Mouse (Mus musculus): Measurements from ENCODE around the gene Marf1.

Gene Marf1

DNA sequence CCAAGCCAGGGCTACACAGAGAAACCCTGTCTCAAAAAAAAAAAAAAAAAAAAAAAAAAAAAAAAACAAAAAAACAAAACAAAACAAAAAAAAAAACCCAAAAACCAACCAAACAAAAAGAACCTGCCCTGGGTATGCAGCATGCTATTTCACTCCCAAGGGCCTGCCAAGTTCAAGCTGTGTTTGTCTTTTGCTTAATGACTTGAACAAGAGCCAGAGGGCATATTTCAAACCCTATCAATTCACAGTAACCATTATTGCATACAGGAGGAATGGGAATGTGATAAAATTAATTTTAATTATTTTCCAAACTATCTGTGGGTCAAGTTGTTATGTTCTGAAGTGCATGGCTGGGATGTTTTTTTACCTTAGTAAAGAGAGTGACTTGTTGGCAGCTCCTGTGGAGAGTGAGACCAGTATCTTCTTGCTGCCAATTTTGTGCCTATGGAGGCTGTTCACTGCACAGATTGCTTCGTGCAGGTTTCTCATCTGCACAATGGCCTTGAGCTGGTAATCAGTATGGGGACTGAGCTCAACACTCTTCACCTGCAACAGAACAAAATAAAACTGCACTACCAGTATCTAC is 25.1 kb downstream of the Marf1 start:
- no peak for DNase-seq (ENCODE audit: low read depth, low spot score)

DNA sequence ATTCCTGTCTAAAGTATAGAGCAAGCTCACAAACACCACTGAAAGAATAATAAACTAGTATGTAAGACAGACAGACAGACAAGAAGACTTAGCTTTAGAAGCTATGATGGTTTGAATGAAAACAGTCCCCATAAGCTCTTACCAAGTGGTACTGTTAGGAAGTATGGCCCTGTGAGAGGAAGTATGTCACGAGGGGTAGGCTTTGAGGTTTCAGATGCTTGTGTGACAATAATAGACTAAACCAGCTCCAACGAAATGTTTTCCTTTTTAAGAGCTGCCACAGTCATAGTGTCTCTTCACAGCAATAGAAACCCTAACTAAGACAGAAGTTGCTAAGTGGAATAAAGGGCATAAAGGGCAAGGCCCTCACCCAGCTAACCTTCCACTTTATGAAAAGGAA is 28.1 kb downstream of the Marf1 start:
- no peak for DNase-seq (ENCODE audit: low read depth, low spot score)

DNA sequence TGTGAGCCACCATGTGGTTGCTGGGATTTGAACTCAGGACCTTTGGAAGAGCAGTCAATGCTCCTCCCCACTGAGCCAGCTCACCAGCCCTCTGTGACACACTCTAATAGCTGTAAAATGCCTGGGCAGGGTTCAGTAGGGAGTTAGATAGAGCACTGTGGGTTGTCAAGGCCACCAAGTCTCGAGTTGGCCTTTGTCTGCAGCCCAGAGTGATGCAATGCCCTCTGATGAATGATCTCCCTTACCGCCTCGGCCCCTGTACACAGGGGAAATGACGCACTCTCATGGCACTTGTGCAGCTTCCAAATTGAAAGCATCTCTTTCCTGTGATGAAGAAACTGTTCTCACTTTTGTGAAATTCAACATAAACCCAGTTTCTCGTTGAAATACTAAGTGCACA is 31.3 kb downstream of the Marf1 start:
- no peak for DNase-seq (ENCODE audit: low read depth, low spot score)

- no peak for DNase-seq (ENCODE audit: low read depth, low spot score)
These were observed 31.8 kb downstream of the Marf1 start for GRCm38 (mm10) chr16:14131376-14131775.

GRCm38 (mm10) chr16:14130796-14131195 is 32.4 kb downstream of the Marf1 start:
- DNase-seq (ENCODE audit: low read depth, low spot score) = no peak

- DNase-seq (ENCODE audit: low read depth, low spot score) = no peak
These were observed 34.2 kb downstream of the Marf1 start for GRCm38 (mm10) chr16:14128977-14129376.

DNA sequence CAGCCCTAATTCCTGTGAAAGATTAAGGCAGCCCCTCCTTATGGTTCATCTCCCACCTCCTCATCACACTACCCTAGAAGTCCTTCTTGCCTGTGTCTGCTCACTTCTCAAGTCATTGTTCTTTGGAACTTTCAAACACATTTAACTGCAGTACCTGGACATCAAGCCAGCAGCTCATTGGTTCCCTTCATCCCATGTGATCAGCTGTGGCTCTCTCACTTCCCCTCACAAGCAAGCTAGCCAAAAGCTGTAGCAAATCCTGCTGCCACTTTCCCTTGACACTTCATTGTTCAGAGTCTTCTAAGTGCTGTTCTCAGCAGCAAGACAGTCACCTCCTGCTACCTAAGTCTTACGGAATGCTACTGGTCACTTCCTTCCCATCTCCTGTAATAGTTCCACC is 37.9 kb downstream of the Marf1 start:
- DNase-seq (ENCODE audit: low read depth, low spot score) = no peak

DNA sequence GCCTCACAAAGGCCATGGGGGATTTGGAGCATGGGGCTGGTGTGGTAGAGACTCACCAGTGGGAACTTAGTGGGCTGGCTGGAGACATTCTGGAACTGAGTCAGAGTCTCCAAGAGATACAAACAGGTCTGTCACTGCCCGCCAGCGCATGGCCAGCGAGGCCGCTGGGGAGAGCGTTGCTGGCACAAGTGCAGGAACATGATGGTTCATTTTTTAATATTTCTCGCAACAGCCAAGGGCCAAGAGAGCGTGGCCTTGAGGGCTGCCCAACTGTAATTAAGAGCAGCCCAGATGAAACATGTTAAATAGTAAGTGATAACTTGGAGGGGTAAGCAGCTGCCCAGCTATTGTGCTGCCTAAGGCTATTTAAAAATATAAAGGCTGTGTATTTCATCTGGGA is 38.4 kb downstream of the Marf1 start:
- no peak for DNase-seq (ENCODE audit: low read depth, low spot score)

- no peak for DNase-seq (ENCODE audit: low read depth, low spot score)
These were observed 39.2 kb downstream of the Marf1 start for GRCm38 (mm10) chr16:14123901-14124300.

DNA sequence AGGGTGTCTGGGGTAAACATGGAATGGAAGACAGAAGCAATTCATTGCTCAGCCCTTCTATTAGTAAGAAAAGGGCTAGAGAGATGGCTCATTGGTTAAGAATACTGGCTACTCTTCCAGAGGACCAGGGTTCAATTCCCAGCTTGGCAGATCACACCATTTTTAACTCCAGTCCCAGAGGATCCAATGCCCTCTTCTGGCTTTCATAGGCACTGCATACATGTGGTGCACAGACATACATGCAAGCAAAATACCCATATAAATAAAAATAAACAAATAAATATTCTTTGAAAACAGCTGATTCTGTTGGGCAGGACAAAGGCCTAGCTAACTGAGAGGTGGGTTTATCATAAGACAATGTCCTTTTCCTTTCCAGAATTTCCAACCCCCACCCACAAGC is 40.6 kb downstream of the Marf1 start:
- DNase-seq (ENCODE audit: low read depth, low spot score) = no peak

DNA sequence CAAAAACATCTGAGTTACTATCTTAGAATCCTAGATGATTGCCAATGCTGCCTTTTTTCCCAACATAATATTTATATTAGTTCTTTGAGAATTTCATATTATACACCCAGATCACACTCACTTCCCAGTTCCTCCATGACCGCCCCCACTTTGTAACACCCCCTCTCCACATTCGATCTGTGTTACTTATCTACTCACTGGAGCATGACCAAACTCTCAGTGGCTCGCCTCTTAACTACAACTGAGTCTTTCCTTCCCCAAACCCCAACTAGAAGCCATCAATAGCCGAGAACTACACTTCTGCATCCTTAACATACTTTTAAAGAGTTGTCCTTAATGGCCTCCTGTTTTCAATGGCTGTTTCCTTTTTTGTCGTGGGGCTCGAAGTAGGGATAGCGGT is 41.6 kb downstream of the Marf1 start:
- no peak for DNase-seq (ENCODE audit: low read depth, low spot score)

DNA sequence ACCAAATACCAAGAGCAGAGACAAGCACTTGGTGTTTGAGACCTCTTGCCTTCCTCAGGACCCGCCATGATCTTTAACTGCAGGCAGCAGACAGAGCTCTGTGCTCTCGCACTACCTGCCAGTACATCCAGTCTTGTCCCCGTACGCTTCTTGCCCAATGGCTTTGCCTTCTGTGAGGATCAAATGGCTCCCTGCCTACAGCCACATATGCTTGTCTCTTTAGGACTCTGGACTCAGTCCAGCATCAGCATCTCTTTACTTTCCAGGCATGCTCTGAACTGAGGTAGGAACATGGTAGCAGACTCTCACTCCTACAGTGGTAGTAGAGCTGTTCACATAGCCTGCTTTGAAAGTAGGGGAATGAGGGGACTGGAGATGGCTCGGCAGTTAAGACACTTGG is 42.2 kb downstream of the Marf1 start:
- no peak for DNase-seq (ENCODE audit: low read depth, low spot score)

DNA sequence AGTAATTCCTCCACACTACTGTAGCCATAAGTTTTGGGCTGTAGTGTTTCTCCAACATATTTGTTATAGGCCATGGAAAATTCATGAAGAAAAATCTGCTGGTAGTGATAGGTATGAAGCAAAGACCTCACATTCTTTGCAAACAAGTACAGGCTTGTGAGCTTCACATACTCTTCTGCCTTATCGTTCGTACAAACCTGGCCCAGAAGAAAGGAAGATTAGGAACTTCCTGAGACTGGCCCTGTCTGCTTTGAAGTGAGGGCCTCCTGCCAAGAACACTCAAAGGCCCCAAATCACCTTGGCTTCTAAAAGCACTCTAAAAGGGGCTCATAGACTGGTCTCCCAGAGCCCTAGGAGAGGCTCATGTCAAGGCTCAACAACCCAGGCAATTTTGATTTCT is 45.9 kb downstream of the Marf1 start:
- no peak for DNase-seq (ENCODE audit: low read depth, low spot score)

- no peak for DNase-seq (ENCODE audit: low read depth, low spot score)
These were observed 50.4 kb downstream of the Marf1 start for GRCm38 (mm10) chr16:14112742-14113141.

GRCm38 (mm10) chr16:14112133-14112532 is 51.0 kb downstream of the Marf1 start:
- DNase-seq (ENCODE audit: low read depth, low spot score) = no peak

GRCm38 (mm10) chr16:14110922-14111321 is 52.2 kb downstream of the Marf1 start:
- DNase-seq (ENCODE audit: low read depth, low spot score) = no peak

DNA sequence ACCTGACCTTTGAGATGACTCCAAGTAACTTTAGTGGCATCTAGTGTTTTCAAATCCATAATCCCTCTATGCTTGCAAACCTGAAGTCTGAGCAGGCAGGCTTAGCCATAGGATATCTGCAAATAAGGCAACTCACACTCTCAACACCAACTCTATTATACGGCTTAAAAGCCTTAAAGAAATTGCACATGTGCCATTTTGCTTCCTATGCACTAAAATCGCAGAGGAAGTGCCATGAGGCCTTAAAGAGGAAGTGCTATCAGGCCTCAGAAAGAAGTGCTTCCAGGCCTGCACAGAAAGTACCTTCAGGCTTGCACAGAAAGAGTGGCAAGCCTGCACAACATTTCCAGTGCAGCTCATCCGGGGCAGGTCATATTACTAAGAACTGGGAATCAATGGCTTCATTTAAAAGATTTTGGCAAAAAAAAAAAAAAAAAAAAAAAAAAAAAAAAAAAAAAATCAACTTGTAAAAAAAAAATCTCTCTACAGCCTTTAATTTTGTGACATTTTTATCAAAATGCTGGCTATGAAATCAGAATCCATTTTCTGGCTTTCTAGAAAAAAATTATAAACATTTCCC is 53.4 kb downstream of the Marf1 start:
- DNase-seq (ENCODE audit: low read depth, low spot score) = no peak

- DNase-seq (ENCODE audit: low read depth, low spot score) = peak; percentile 22
These were observed 57.3 kb downstream of the Marf1 start for GRCm38 (mm10) chr16:14105891-14106290.

- no peak for DNase-seq (ENCODE audit: low read depth, low spot score)
These were observed 71.4 kb downstream of the Marf1 start for GRCm38 (mm10) chr16:14091771-14092170.

GRCm38 (mm10) chr16:14089296-14089695 is 73.9 kb downstream of the Marf1 start:
- DNase-seq (ENCODE audit: low read depth, low spot score) = no peak

GRCm38 (mm10) chr16:14088249-14088648 is 74.9 kb downstream of the Marf1 start:
- DNase-seq (ENCODE audit: low read depth, low spot score) = no peak

DNA sequence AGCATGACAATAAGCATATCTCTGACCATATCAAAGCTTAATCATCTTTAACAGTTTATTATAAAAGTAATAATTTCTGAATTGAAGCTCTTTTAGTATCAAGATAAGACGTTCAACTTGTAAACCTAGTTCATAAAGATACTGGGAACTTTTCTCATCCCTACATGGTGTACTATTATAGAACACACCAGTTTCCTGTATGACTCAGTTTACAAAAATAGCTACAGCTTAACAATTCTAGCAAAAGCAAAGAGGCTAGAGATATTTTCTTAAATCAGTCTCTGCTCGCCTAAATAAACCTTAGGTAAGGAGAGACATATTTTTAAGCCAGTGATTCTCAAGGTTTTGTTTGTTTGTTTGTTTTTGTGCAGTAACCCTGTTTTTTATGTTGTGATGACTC is 80.2 kb downstream of the Marf1 start:
- peak; percentile 51 for DNase-seq (ENCODE audit: low read depth, low spot score)

DNA sequence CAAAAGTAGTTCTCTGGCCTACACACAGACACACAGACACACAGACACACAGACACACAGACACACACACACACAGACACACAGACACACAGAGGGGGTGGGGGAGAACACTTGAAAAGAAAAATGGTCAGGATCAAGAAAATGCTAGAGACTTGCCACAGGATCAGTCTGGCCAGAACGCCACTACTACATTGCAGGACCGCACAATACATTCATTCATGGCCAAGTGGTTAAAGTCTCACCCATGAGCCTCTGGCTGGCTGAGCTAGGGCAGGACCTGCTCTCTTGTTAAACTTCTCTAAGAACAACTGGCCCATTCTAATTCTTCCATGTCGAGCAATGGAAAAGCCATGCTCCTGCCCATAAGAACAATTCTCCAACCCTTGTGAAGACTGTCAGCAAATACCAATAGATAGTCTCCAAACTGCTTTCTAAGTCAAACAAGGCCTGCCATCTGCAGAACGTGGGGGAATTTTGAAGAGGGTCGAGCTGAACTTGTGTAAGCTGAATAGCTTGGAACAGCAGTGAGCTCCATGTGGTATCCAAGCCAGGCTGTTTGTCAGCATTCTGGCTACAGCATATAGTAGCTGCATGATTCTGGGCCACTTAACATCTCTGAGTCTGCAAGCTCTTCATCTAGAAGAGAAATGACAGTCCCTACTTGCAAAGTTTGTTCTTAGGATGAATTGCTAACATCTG is 92.5 kb downstream of the Marf1 start:
- no peak for DNase-seq (ENCODE audit: low read depth, low spot score)
